Mouse (Mus musculus): Measurements from ENCODE around the gene Ssbp4. TPM values are rescaled to one million over a fixed set of nuclear protein-coding genes. Genes with fewer than 3 reads are reported as not detected.

The Ssbp4 gene
- polyA plus RNA-seq, 1 experiment from 2014 or later = 113 TPM

DNA sequence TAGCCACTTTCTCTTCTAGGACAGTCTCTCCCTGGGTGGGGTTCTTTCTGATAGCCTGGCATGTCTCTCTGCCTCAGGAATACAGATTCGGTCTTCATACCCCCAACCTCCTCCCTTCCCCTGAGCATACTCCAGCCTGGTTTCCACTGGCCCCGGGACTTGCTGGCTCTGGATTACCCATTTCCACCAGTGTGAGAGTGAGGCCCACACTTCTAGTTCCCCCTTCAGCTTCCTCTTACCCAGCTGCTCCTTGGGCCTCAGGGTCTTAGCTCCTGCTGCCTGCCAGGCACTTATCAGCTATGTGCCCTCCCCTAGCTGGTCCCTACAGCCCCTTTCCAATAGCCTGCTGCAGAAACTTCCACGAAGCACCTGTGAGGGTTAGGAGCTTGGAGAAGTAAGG is 7.2 kb upstream of the Ssbp4 start, which contains the start of gene Lrrc25:
Lrrc25 (plus strand) TSS at position 262 of the 400 bp plus-strand sequence.
- Histone ChIP-seq H3K9me3 (ENCODE audit: control insufficient read depth, low read length) (no peaks in the 10 kb centered on the region), H3K4me2 (ENCODE audit: low read depth, low read length, severe bottlenecking) (no peak within 1 kb of the TSS), H3K36me3 (ENCODE audit: control insufficient read depth, insufficient read depth, low read length) (no peaks in the 10 kb centered on the region), H3K27me3 (ENCODE audit: control insufficient read depth, insufficient read depth, low read length) (no peaks in the 10 kb centered on the region; the same call in 1 of the 2 replicates), H3K27ac (ENCODE audit: low read depth, low read length) (no peak within 1 kb of the TSS), H3K4me3 (ENCODE audit: low read depth, low read length) (no peak within 1 kb of the TSS), H3K4me1 (replicated peaks; ENCODE audit: control insufficient read depth, insufficient read depth, low read length) (peaks cover 5% of the 10 kb centered on the region), H3K9ac (ENCODE audit: low read length) (no peak within 1 kb of the TSS)
- no peak for DNase-seq (ENCODE audit: low spot score)
- WGBS = 84% methylated on average over 3 of the region's 3 CpGs
- no peak for ATAC-seq (replicated peaks; ENCODE audit: low FRiP score)

DNA sequence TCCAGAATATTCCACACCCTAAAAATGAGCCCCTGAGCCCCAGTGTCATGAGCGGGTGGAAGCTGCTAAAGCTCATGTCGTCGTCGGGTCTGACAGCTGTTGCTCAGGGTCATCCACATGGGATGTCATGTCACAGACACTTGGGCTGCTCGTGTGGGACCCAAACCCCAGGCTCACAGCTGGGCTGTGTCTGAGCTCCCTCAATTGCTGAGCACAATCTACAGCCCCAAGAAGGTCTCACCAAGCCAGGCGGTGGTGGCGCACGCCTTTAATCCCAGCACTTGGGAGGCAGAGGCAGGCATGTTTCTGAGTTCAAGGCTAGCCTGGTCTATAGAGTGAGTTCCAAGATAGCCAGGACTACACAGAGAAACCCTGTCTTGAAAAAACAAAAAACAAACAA is 6.6 kb upstream of the Ssbp4 start:
- no peaks in the 10 kb centered on the region for H3K9me3 ChIP-seq (ENCODE audit: control insufficient read depth, low read length)
- no peaks in the 10 kb centered on the region; the same call in 1 of the 2 replicates for H3K27me3 ChIP-seq (ENCODE audit: control insufficient read depth, insufficient read depth, low read length)
- DNase-seq (ENCODE audit: low spot score) (no peak), ATAC-seq (replicated peaks; ENCODE audit: low FRiP score) (no peak)
- H3K4me3 ChIP-seq (ENCODE audit: low read depth, low read length) = no peak overlapping the region
- no peak overlapping the region for H3K4me2 ChIP-seq (ENCODE audit: low read depth, low read length, severe bottlenecking)
- peaks cover 8% of the 10 kb centered on the region for H3K4me1 ChIP-seq (replicated peaks; ENCODE audit: control insufficient read depth, insufficient read depth, low read length)
- H3K36me3 ChIP-seq (ENCODE audit: control insufficient read depth, insufficient read depth, low read length) = no peaks in the 10 kb centered on the region
- WGBS = 92% methylated on average over 8 of the region's 8 CpGs
- no peak overlapping the region for H3K9ac ChIP-seq (ENCODE audit: low read length)
- no peak overlapping the region for H3K27ac ChIP-seq (ENCODE audit: low read depth, low read length)

DNA sequence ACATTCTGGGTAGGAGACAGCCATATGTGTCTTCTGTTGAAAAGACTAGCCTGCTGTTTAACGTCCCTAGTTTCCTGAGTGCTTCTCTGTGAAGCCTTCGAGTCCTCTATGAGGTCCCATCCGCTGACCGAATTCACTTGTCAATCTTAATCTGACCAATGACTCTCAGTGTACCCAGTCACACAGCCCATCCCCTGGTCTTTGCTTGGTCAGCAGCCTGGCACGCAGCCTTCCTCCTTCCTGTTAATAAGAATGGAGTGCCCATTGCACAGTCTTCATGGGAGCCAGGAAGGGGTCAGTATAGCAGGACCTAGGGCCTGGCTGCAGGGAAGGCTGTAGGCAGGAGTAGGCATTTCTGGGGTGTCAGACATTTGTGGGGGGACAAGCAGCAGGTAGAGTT is 5.8 kb upstream of the Ssbp4 start:
- WGBS = 81% methylated on average over 5 of the region's 5 CpGs
- ATAC-seq (replicated peaks; ENCODE audit: low FRiP score) = no peak
- Histone ChIP-seq H3K4me2 (ENCODE audit: low read depth, low read length, severe bottlenecking) (no peak overlapping the region), H3K27ac (ENCODE audit: low read depth, low read length) (no peak overlapping the region), H3K4me1 (replicated peaks; ENCODE audit: control insufficient read depth, insufficient read depth, low read length) (peaks cover 13% of the 10 kb centered on the region), H3K4me3 (ENCODE audit: low read depth, low read length) (no peak overlapping the region), H3K27me3 (ENCODE audit: control insufficient read depth, insufficient read depth, low read length) (no peaks in the 10 kb centered on the region; the same call in 1 of the 2 replicates), H3K9me3 (ENCODE audit: control insufficient read depth, low read length) (no peaks in the 10 kb centered on the region), H3K9ac (ENCODE audit: low read length) (no peak overlapping the region), H3K36me3 (ENCODE audit: control insufficient read depth, insufficient read depth, low read length) (no peaks in the 10 kb centered on the region)
- DNase-seq (ENCODE audit: low spot score) = no peak

DNA sequence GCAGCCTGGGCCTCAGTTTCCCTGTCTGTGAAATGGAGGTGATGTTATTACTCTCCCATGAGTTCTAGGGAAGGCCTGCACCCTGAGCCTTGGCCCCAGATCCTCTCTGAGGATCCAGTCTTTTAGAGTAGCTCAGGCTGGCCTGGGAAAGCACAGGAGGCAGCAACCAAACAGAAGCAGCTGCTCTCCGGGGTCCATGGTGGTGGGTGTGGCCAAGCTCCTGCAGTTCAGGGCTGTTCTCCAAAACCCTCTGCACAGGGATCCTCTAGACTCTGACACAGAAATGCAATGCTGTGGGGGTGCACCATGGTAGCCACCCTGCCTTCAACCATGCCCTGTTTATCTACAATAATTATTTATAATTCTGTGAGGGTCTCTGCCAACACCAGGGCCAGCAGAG is 5.1 kb upstream of the Ssbp4 start:
- DNase-seq (ENCODE audit: low spot score) (no peak), ATAC-seq (replicated peaks; ENCODE audit: low FRiP score) (no peak)
- H3K9ac ChIP-seq (ENCODE audit: low read length) = no peak overlapping the region
- no peak overlapping the region for H3K4me2 ChIP-seq (ENCODE audit: low read depth, low read length, severe bottlenecking)
- H3K27me3 ChIP-seq (ENCODE audit: control insufficient read depth, insufficient read depth, low read length) = peaks cover 4% of the 10 kb centered on the region; the same call in 1 of the 2 replicates
- H3K27ac ChIP-seq (ENCODE audit: low read depth, low read length) = no peak overlapping the region
- no peak overlapping the region for H3K4me3 ChIP-seq (ENCODE audit: low read depth, low read length)
- 27% methylated on average over 1 of the region's 1 CpGs for WGBS
- no peaks in the 10 kb centered on the region for H3K36me3 ChIP-seq (ENCODE audit: control insufficient read depth, insufficient read depth, low read length)
- peaks cover 17% of the 10 kb centered on the region for H3K4me1 ChIP-seq (replicated peaks; ENCODE audit: control insufficient read depth, insufficient read depth, low read length)
- H3K9me3 ChIP-seq (ENCODE audit: control insufficient read depth, low read length) = no peaks in the 10 kb centered on the region

DNA sequence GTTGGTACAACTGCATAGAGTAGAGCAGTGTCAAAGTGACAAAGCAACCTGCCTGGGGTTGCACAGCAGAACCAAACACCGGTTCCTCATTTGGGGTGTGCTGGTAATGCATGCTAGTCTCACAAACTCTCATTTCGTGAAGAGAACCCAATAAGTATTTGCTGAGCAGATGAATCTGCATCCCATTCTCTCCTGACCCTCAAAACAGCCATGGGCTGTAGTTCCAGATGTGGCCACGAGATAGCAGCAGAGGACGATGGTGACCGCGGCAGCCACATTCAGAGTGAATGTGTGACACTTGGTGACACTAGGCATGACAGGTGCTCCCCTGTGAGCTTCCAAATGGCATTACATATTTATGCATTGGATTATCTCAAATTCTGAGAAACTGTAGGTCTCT is 3.2 kb upstream of the Ssbp4 start:
- H3K4me3 ChIP-seq (ENCODE audit: low read depth, low read length) = peak overlapping the region; percentile 39
- peak overlapping the region; percentile 64 for H3K9ac ChIP-seq (ENCODE audit: low read length)
- no peaks in the 10 kb centered on the region for H3K36me3 ChIP-seq (ENCODE audit: control insufficient read depth, insufficient read depth, low read length)
- H3K4me1 ChIP-seq (replicated peaks; ENCODE audit: control insufficient read depth, insufficient read depth, low read length) = peaks cover 19% of the 10 kb centered on the region
- no peaks in the 10 kb centered on the region for H3K9me3 ChIP-seq (ENCODE audit: control insufficient read depth, low read length)
- H3K27ac ChIP-seq (ENCODE audit: low read depth, low read length) = no peak overlapping the region
- under 1% methylated on average over 6 of the region's 6 CpGs for WGBS
- DNase-seq (ENCODE audit: low spot score) (peak; percentile 94), ATAC-seq (replicated peaks; ENCODE audit: low FRiP score) (no peak)
- peaks cover 4% of the 10 kb centered on the region; the same call in 1 of the 2 replicates for H3K27me3 ChIP-seq (ENCODE audit: control insufficient read depth, insufficient read depth, low read length)
- H3K4me2 ChIP-seq (ENCODE audit: low read depth, low read length, severe bottlenecking) = peak overlapping the region; percentile 94

DNA sequence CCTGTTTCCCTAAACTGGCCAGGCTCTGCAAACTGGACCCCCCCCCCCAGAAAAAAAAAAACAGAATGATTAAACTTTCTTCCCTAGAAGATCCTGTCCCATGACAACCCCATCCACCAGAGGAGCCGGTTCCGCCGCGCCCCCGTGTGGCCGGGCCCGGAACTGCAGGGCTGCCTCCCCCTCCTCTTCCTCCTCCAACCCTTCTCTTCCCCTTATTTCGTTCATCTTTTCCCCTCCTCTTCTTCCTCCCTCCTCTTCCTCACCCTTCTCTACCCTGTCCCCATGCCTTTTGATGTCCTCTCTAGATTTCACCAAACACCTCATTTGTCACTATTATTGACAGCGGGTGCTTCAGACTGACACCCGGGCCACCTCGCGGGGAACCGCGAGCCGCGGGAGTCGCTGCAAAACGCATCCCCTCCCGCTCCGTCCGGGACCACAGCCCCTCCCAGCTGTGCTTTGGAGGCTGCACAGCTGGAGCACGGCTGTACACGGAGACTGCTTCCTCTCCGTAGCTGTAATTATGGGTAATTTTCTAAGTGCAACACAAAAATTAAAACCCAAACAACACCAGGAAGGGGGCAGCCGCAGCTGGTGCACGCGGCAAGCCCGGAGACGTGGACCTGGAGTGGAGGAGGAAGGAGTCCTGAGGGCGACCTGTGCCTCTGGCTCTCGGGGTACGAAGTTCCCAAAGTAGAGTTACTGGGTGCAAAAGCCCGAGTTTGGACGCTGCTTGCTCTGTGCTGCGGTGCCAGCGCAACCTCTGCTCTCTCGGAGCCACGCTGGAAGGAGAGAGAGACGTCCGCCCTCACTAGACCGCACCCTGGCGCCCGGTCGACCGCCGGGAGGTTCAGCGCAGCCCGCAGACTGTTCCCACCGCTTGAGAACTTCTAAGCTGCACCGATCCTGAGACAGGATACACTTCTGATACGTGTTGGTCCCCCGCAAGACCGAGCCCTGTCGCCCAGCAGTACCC is 2.4 kb upstream of the Ssbp4 start:
- Histone ChIP-seq H3K36me3 (ENCODE audit: control insufficient read depth, insufficient read depth, low read length) (no peaks in the 10 kb centered on the region), H3K9me3 (ENCODE audit: control insufficient read depth, low read length) (no peaks in the 10 kb centered on the region), H3K4me3 (ENCODE audit: low read depth, low read length) (peak overlapping the region; percentile 39), H3K4me2 (ENCODE audit: low read depth, low read length, severe bottlenecking) (peak overlapping the region; percentile 94), H3K27ac (ENCODE audit: low read depth, low read length) (peak overlapping the region; percentile 91; the same call in 1 of the 2 replicates), H3K9ac (ENCODE audit: low read length) (peak overlapping the region; percentile 64), H3K4me1 (replicated peaks; ENCODE audit: control insufficient read depth, insufficient read depth, low read length) (peaks cover 22% of the 10 kb centered on the region), H3K27me3 (ENCODE audit: control insufficient read depth, insufficient read depth, low read length) (peaks cover 4% of the 10 kb centered on the region; the same call in 1 of the 2 replicates)
- no peak for ATAC-seq (replicated peaks; ENCODE audit: low FRiP score)
- peak; percentile 94 for DNase-seq (ENCODE audit: low spot score)
- under 1% methylated on average over 54 of the region's 54 CpGs for WGBS

DNA sequence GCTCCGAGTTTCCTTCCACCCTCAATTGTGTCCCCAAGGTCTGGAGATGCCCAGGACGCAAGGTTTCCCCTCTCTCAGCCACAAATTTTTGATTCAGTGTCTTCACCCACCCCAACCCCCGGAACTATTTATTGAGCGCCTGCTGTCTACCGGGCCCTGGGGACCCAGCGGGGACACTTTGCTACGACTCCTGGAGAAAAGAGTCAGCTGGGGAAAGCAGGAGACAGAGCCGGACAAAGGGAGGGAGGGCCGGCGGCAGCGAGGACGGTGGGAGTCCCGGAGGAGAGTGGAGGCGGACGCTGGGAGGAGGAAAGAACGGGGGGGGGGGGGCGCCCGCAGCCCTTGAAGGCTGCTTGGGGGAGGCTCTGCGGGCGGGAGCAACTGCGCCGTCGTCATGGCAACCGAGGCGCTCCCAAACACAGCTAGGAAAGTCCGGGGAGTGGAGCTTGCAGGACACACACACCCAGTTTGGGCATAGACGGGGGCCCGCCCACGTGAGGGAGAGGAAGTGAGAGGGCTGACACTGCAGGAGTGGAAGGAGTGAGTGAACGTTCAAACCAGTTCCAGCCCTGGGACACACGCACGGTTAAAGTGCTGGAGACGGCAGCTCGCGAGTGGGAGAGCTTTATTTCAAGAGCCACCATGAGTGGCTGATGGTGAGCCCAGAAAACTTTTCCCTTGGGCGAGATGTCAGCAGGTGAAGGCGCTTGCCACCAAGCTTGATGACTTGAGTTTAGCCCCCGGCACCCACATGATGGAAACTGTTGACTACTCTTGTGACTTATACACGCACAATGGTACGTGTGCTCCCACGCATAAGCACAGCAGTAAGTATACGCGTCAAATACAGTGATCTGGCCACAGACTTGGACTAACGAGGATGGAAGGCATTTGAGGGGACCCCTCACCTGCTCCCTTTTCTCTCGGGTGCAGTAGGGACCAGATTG is 1.4 kb upstream of the Ssbp4 start:
- DNase-seq (ENCODE audit: low spot score) (peak; percentile 92), ATAC-seq (replicated peaks; ENCODE audit: low FRiP score) (peak; percentile 49)
- Histone ChIP-seq H3K4me1 (replicated peaks; ENCODE audit: control insufficient read depth, insufficient read depth, low read length) (peaks cover 25% of the 10 kb centered on the region), H3K27me3 (ENCODE audit: control insufficient read depth, insufficient read depth, low read length) (peaks cover 4% of the 10 kb centered on the region; the same call in 1 of the 2 replicates), H3K4me3 (ENCODE audit: low read depth, low read length) (peak overlapping the region; percentile 39), H3K9ac (ENCODE audit: low read length) (peak overlapping the region; percentile 67), H3K9me3 (ENCODE audit: control insufficient read depth, low read length) (no peaks in the 10 kb centered on the region), H3K36me3 (ENCODE audit: control insufficient read depth, insufficient read depth, low read length) (no peaks in the 10 kb centered on the region), H3K27ac (ENCODE audit: low read depth, low read length) (peak overlapping the region; percentile 91), H3K4me2 (ENCODE audit: low read depth, low read length, severe bottlenecking) (peak overlapping the region; percentile 94)
- 1% methylated on average over 42 of the region's 45 CpGs for WGBS

DNA sequence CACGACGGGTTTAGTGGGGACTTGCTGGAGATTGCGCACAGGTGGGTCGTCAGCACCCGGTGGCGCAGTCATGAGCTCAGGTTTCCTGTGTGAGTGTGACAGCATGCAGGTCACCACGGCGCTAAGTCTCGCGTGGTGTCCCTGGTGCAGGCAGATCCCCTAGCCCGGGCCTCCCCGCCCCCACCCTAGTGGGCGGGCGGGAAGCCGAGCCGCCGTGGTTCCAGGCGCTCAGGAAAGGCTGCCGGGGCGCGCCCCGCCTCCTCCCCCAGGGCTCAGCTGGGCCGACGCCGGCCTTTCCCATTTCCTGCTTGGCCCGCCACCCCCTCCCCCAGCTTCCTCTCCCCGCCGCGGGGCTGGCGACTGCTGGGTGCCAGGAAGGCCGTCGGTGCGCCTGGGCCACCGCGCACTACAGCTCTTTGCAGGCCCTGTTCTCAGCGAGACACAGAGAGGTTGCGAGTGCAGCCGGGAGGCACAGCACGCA is 736 bp upstream of the Ssbp4 start:
- DNase-seq (ENCODE audit: low spot score) = peak; percentile 92
- Histone ChIP-seq H3K9me3 (ENCODE audit: control insufficient read depth, low read length) (no peaks in the 10 kb centered on the region), H3K4me1 (replicated peaks; ENCODE audit: control insufficient read depth, insufficient read depth, low read length) (peaks cover 25% of the 10 kb centered on the region), H3K27me3 (ENCODE audit: control insufficient read depth, insufficient read depth, low read length) (peaks cover 4% of the 10 kb centered on the region; the same call in 1 of the 2 replicates), H3K4me2 (ENCODE audit: low read depth, low read length, severe bottlenecking) (peak overlapping the region; percentile 94), H3K27ac (ENCODE audit: low read depth, low read length) (peak overlapping the region; percentile 91), H3K4me3 (ENCODE audit: low read depth, low read length) (peak overlapping the region; percentile 39), H3K9ac (ENCODE audit: low read length) (peak overlapping the region; percentile 67), H3K36me3 (ENCODE audit: control insufficient read depth, insufficient read depth, low read length) (no peaks in the 10 kb centered on the region)
- ATAC-seq (replicated peaks; ENCODE audit: low FRiP score) = peak; percentile 64
- 2% methylated on average over 37 of the region's 39 CpGs for WGBS

Data from forebrain, embryonic 11.5 days (tissue).